Mouse (Mus musculus): ENCODE results near the gene Gtpbp2. TPM values are rescaled to one million over a fixed set of nuclear protein-coding genes. Genes with fewer than 3 reads are reported as not detected.
A peak's percentile ranks its signal among the peaks of the same experiment; 100 is the strongest.

The Gtpbp2 gene
- polyA plus RNA-seq, 1 experiment from 2014 or later, result 28.7 TPM

DNA sequence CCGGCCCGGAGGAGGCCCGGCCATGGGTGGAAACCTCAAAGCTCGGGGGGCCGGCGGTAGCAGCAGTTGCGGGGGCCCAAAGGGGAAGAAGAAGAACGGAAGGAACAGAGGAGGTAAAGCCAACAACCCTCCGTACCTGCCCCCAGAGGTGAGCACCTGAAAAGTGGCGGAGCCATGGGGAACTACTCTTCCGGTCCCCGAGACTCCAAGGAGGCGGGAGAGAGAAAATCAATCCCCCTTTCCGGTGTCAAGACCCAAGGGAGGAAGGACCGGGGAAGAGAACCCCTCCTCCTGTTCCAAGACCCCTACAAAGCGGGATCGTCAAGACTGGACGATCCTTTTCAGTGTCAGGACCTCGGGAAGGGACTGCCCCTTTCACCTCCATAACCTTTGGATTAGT lies 347 bp downstream of the Gtpbp2 start:
- Histone ChIP-seq H3K36me3 (ENCODE audit: control insufficient read depth, insufficient read depth, low read length) (no peaks in the 10 kb centered on the region; the same call in 1 of the 2 replicates), H3K27ac (ENCODE audit: low read depth, low read length) (no peak overlapping the region), H3K9me3 (ENCODE audit: control insufficient read depth, low read length) (no peaks in the 10 kb centered on the region), H3K4me3 (ENCODE audit: low read depth, low read length) (peak overlapping the region; percentile 54), H3K4me2 (ENCODE audit: low read depth, low read length, severe bottlenecking) (peak overlapping the region; percentile 49), H3K27me3 (ENCODE audit: control insufficient read depth, insufficient read depth, low read length) (no peaks in the 10 kb centered on the region), H3K9ac (ENCODE audit: low read length) (peak overlapping the region; percentile 69), H3K4me1 (replicated peaks; ENCODE audit: control insufficient read depth, insufficient read depth, low read length) (no peaks in the 10 kb centered on the region)
- under 1% methylated on average over 19 of the region's 19 CpGs for WGBS
- ATAC-seq (replicated peaks; ENCODE audit: low FRiP score) (peak; percentile 37; the same call in 1 of the 2 replicates), DNase-seq (ENCODE audit: low spot score) (no peak)

DNA sequence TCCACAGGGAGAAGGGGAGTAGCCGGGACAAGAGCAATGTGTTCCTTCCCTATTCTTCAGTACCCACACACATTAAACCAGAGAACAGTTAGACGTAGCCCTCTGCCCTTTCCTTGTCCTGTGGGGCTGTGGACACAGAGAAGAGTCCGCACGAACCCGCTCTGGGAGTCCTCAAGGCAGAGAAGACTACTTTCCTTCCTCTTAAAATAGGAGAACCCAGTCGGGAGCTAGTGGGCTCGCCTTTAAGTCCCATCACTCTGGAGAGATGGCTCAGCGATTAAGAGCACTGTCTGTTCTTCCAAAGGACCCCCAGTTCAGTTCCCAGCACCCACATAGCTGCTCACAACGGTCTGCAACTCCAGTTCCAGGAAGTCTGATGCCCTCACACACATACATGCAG lies 878 bp downstream of the Gtpbp2 start:
- WGBS, result 50% methylated on average over 9 of the region's 9 CpGs
- Histone ChIP-seq H3K27me3 (ENCODE audit: control insufficient read depth, insufficient read depth, low read length) (no peaks in the 10 kb centered on the region), H3K4me1 (replicated peaks; ENCODE audit: control insufficient read depth, insufficient read depth, low read length) (no peaks in the 10 kb centered on the region), H3K27ac (ENCODE audit: low read depth, low read length) (no peak overlapping the region), H3K4me3 (ENCODE audit: low read depth, low read length) (peak overlapping the region; percentile 54), H3K9me3 (ENCODE audit: control insufficient read depth, low read length) (no peaks in the 10 kb centered on the region), H3K4me2 (ENCODE audit: low read depth, low read length, severe bottlenecking) (peak overlapping the region; percentile 49), H3K9ac (ENCODE audit: low read length) (peak overlapping the region; percentile 69), H3K36me3 (ENCODE audit: control insufficient read depth, insufficient read depth, low read length) (no peaks in the 10 kb centered on the region; the same call in 1 of the 2 replicates)
- ATAC-seq (replicated peaks; ENCODE audit: low FRiP score), result no peak
- DNase-seq (ENCODE audit: low spot score), result no peak

DNA sequence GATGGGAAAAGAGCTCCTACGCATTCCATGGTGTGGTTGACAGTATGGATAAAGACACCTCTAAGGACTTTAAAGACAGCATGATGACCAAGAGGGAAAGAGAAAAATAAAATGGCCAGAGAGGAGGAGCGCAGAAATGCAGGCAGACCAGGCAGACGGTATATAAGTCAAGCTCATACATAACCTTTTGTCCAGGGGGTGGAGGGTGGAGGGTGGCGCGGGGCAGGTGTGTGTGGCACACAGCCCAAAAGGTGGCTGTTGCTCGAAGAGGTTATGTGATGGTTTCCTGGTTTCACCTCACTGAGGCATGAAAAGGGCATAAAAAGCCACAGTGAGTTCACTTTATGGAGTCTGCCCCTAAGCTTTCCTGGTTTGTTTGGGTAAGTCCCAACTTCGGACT lies 1.7 kb downstream of the Gtpbp2 start:
- Histone ChIP-seq H3K27me3 (ENCODE audit: control insufficient read depth, insufficient read depth, low read length) (no peaks in the 10 kb centered on the region), H3K4me3 (ENCODE audit: low read depth, low read length) (no peak overlapping the region), H3K9me3 (ENCODE audit: control insufficient read depth, low read length) (no peaks in the 10 kb centered on the region), H3K36me3 (ENCODE audit: control insufficient read depth, insufficient read depth, low read length) (no peaks in the 10 kb centered on the region; the same call in 1 of the 2 replicates), H3K27ac (ENCODE audit: low read depth, low read length) (no peak overlapping the region), H3K4me1 (replicated peaks; ENCODE audit: control insufficient read depth, insufficient read depth, low read length) (no peaks in the 10 kb centered on the region), H3K9ac (ENCODE audit: low read length) (no peak overlapping the region), H3K4me2 (ENCODE audit: low read depth, low read length, severe bottlenecking) (no peak overlapping the region)
- ATAC-seq (replicated peaks; ENCODE audit: low FRiP score) (no peak), DNase-seq (ENCODE audit: low spot score) (no peak)
- 96% methylated on average over 7 of the region's 7 CpGs for WGBS

DNA sequence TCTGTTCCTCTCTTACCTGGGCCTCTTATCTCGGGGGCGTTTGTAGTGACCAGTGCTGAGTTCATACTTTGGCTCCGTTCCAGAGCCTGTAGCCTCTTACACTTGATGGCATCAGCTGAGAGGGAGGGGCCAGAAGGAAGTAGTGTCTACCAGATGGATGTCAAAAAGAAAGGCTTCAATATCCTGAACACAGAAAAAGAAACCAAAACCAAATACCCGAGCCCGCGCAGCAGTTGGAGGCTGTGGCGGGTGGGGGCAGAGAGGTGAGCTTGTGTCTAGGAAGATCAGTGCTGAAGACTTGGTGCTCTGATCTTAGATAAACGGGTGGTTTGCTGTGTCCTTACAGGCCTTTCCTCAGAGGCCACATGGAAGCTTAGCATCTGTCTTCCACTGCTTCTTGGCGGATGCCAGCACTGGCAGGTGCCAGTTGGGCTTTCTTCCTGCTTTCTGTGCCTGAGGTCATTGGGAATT lies 2.2 kb downstream of the Gtpbp2 start:
- no peak overlapping the region for H3K27ac ChIP-seq (ENCODE audit: low read depth, low read length)
- no peak overlapping the region for H3K9ac ChIP-seq (ENCODE audit: low read length)
- H3K4me2 ChIP-seq (ENCODE audit: low read depth, low read length, severe bottlenecking), result no peak overlapping the region
- no peak for ATAC-seq (replicated peaks; ENCODE audit: low FRiP score)
- no peaks in the 10 kb centered on the region; the same call in 1 of the 2 replicates for H3K36me3 ChIP-seq (ENCODE audit: control insufficient read depth, insufficient read depth, low read length)
- H3K4me1 ChIP-seq (replicated peaks; ENCODE audit: control insufficient read depth, insufficient read depth, low read length), result no peaks in the 10 kb centered on the region
- 86% methylated on average over 9 of the region's 9 CpGs for WGBS
- H3K4me3 ChIP-seq (ENCODE audit: low read depth, low read length), result no peak overlapping the region
- no peaks in the 10 kb centered on the region for H3K9me3 ChIP-seq (ENCODE audit: control insufficient read depth, low read length)
- H3K27me3 ChIP-seq (ENCODE audit: control insufficient read depth, insufficient read depth, low read length), result no peaks in the 10 kb centered on the region
- DNase-seq (ENCODE audit: low spot score), result no peak

DNA sequence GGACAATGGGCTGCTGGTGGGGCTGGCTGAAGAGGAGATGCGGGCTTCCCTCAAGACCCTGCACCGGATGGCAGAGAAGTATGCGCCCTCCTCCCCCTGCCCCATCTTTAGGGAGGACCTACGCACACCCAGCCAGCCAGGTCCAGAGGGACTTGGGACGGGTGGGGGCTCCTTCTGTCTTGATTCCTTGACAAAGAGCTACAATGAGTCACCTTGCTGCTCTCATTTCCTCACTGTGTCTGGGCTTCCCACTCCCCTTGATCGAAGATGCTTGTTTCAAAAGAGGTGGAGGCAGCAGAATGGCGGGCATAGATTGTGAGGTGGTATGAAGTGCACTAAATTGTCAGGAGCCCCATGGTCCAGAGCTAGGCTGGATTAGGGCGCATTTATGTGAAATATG lies 3.5 kb downstream of the Gtpbp2 start:
- no peaks in the 10 kb centered on the region for H3K4me1 ChIP-seq (replicated peaks; ENCODE audit: control insufficient read depth, insufficient read depth, low read length)
- no peak overlapping the region for H3K4me3 ChIP-seq (ENCODE audit: low read depth, low read length)
- H3K27ac ChIP-seq (ENCODE audit: low read depth, low read length), result no peak overlapping the region
- no peak for DNase-seq (ENCODE audit: low spot score)
- peaks cover 5% of the 10 kb centered on the region; the same call in 1 of the 2 replicates for H3K36me3 ChIP-seq (ENCODE audit: control insufficient read depth, insufficient read depth, low read length)
- no peak overlapping the region for H3K4me2 ChIP-seq (ENCODE audit: low read depth, low read length, severe bottlenecking)
- 97% methylated on average over 8 of the region's 8 CpGs for WGBS
- no peaks in the 10 kb centered on the region for H3K27me3 ChIP-seq (ENCODE audit: control insufficient read depth, insufficient read depth, low read length)
- no peaks in the 10 kb centered on the region for H3K9me3 ChIP-seq (ENCODE audit: control insufficient read depth, low read length)
- ATAC-seq (replicated peaks; ENCODE audit: low FRiP score), result no peak
- no peak overlapping the region for H3K9ac ChIP-seq (ENCODE audit: low read length)

DNA sequence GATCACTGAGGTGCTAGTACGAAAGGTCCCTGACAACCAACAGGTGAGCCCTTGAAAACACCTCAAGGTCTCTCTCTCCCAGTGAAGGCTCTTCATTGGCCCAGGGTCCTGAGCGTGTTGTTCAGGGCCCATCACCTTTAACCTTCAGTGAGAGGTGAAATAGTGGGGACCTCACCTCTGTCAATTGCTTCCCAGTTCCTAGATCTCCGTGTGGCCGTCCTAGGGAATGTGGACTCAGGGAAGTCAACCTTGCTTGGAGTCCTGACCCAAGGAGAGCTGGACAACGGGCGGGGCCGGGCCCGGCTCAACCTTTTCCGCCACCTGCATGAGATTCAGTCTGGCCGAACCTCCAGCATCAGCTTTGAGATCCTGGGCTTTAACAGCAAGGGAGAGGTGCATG lies 4.0 kb downstream of the Gtpbp2 start:
- H3K4me1 ChIP-seq (replicated peaks; ENCODE audit: control insufficient read depth, insufficient read depth, low read length), result no peaks in the 10 kb centered on the region
- no peak overlapping the region for H3K4me2 ChIP-seq (ENCODE audit: low read depth, low read length, severe bottlenecking)
- no peak overlapping the region for H3K4me3 ChIP-seq (ENCODE audit: low read depth, low read length)
- peaks cover 5% of the 10 kb centered on the region; the same call in 1 of the 2 replicates for H3K36me3 ChIP-seq (ENCODE audit: control insufficient read depth, insufficient read depth, low read length)
- no peaks in the 10 kb centered on the region for H3K9me3 ChIP-seq (ENCODE audit: control insufficient read depth, low read length)
- H3K9ac ChIP-seq (ENCODE audit: low read length), result no peak overlapping the region
- H3K27me3 ChIP-seq (ENCODE audit: control insufficient read depth, insufficient read depth, low read length), result no peaks in the 10 kb centered on the region
- H3K27ac ChIP-seq (ENCODE audit: low read depth, low read length), result no peak overlapping the region
- WGBS, result 96% methylated on average over 10 of the region's 10 CpGs
- ATAC-seq (replicated peaks; ENCODE audit: low FRiP score), result no peak
- no peak for DNase-seq (ENCODE audit: low spot score)

DNA sequence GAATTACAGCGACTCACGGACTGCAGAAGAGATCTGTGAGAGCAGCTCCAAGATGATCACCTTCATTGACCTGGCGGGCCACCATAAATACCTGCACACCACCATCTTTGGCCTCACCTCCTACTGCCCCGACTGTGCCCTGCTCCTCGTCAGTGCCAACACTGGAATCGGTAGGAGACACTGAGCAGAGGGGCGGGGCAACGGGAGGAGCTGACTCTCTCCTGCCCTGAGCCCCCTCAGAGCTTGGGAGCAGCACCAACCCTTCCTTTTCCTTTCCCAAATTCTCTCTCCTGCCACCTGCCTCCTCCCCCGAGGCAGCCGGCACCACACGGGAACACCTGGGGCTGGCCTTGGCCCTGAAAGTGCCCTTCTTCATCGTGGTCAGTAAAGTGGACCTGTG lies 4.6 kb downstream of the Gtpbp2 start:
- DNase-seq (ENCODE audit: low spot score), result no peak
- no peak overlapping the region for H3K9ac ChIP-seq (ENCODE audit: low read length)
- H3K4me2 ChIP-seq (ENCODE audit: low read depth, low read length, severe bottlenecking), result no peak overlapping the region
- no peaks in the 10 kb centered on the region for H3K27me3 ChIP-seq (ENCODE audit: control insufficient read depth, insufficient read depth, low read length)
- 85% methylated on average over 12 of the region's 12 CpGs for WGBS
- H3K4me1 ChIP-seq (replicated peaks; ENCODE audit: control insufficient read depth, insufficient read depth, low read length), result no peaks in the 10 kb centered on the region
- no peaks in the 10 kb centered on the region for H3K9me3 ChIP-seq (ENCODE audit: control insufficient read depth, low read length)
- no peak for ATAC-seq (replicated peaks; ENCODE audit: low FRiP score)
- no peak overlapping the region for H3K27ac ChIP-seq (ENCODE audit: low read depth, low read length)
- H3K4me3 ChIP-seq (ENCODE audit: low read depth, low read length), result no peak overlapping the region
- peaks cover 7% of the 10 kb centered on the region; the same call in 1 of the 2 replicates for H3K36me3 ChIP-seq (ENCODE audit: control insufficient read depth, insufficient read depth, low read length)

DNA sequence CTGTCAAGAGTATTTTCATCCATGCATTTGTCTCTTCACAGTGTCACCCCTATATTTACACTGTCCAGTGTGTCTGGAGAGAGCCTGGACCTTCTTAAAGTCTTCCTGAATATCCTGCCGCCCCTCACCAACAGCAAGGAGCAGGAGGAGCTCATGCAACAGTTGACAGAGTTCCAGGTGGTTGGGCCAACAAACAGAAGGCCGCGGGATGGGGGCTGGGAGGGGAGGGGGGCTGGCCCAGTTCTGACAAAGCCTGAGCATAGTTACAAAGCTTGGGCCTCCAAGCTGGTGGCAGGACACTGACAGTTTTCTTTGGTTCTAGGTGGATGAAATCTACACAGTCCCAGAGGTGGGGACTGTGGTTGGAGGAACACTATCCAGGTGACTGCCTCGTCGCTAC lies 5.4 kb downstream of the Gtpbp2 start:
- no peak overlapping the region for H3K9ac ChIP-seq (ENCODE audit: low read length)
- 88% methylated on average over 5 of the region's 5 CpGs for WGBS
- H3K27me3 ChIP-seq (ENCODE audit: control insufficient read depth, insufficient read depth, low read length), result no peaks in the 10 kb centered on the region
- no peak overlapping the region for H3K4me2 ChIP-seq (ENCODE audit: low read depth, low read length, severe bottlenecking)
- H3K9me3 ChIP-seq (ENCODE audit: control insufficient read depth, low read length), result no peaks in the 10 kb centered on the region
- no peak for DNase-seq (ENCODE audit: low spot score)
- no peaks in the 10 kb centered on the region for H3K4me1 ChIP-seq (replicated peaks; ENCODE audit: control insufficient read depth, insufficient read depth, low read length)
- H3K36me3 ChIP-seq (ENCODE audit: control insufficient read depth, insufficient read depth, low read length), result peaks cover 7% of the 10 kb centered on the region; the same call in 1 of the 2 replicates
- no peak for ATAC-seq (replicated peaks; ENCODE audit: low FRiP score)
- no peak overlapping the region for H3K4me3 ChIP-seq (ENCODE audit: low read depth, low read length)
- H3K27ac ChIP-seq (ENCODE audit: low read depth, low read length), result no peak overlapping the region

DNA sequence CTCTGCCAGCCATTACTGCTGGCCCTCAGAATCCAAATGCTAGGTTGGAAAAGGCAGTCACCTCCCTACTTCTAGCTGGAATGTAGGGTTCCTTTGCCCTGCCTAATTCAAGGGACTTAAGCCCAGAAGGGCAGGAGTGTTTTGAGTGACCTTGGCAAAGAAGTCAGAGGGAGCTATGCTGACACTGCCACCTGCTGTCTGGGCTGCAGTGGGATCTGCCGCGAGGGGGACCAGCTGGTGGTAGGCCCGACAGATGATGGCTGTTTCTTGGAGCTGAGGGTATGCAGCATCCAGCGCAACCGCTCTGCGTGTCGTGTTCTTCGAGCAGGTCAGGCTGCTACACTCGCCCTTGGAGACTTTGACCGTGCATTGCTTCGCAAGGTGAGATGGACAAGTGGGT lies 6.2 kb downstream of the Gtpbp2 start:
- DNase-seq (ENCODE audit: low spot score), result no peak
- H3K9ac ChIP-seq (ENCODE audit: low read length), result no peak overlapping the region
- peaks cover 7% of the 10 kb centered on the region; the same call in 1 of the 2 replicates for H3K36me3 ChIP-seq (ENCODE audit: control insufficient read depth, insufficient read depth, low read length)
- WGBS, result 87% methylated on average over 11 of the region's 11 CpGs
- H3K27me3 ChIP-seq (ENCODE audit: control insufficient read depth, insufficient read depth, low read length), result no peaks in the 10 kb centered on the region
- H3K4me2 ChIP-seq (ENCODE audit: low read depth, low read length, severe bottlenecking), result no peak overlapping the region
- H3K4me3 ChIP-seq (ENCODE audit: low read depth, low read length), result no peak overlapping the region
- ATAC-seq (replicated peaks; ENCODE audit: low FRiP score), result no peak
- H3K9me3 ChIP-seq (ENCODE audit: control insufficient read depth, low read length), result no peaks in the 10 kb centered on the region
- H3K27ac ChIP-seq (ENCODE audit: low read depth, low read length), result no peak overlapping the region
- no peaks in the 10 kb centered on the region for H3K4me1 ChIP-seq (replicated peaks; ENCODE audit: control insufficient read depth, insufficient read depth, low read length)
